Mouse (Mus musculus) ES-Bruce4 (cell line): ENCODE results near the gene Sdk2.

ENCODE experiments used
- CTCF ChIP-seq: IDR thresholded peaks from one replicate; pipeline ENCODE4 v1.8.1; 2011; ENCODE audit warnings: low read depth, low read length
- EP300 ChIP-seq: IDR thresholded peaks from 2 replicates; pipeline ENCODE4 v1.6.1; 2011; ENCODE audit warnings: low read depth, low read length; ENCODE audit not compliant: insufficient read depth
- POLR2A ChIP-seq: IDR thresholded peaks from one replicate; pipeline ENCODE4 v1.8.1; 2011; ENCODE audit warnings: low read length; ENCODE audit not compliant: insufficient read depth

DNA sequence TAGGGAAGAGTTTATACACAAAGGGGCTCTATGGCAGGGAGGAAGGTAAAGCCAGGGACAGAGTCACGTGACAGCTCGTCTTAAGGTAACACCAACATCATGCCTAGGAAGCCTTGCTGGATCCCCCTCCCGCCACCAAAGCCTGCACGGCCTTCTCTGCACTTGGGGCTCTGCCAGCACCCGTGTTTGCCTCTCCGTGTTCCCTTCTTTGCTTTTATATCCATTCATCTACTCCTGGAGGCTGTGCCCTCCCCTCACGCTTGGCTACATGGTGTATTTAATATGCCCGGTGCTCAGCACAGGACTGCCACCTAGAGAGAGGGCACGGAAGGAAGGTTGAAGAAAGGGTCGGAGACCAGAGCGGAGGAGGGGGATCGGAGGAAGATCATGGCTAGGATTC is 47.8 kb upstream of the Sdk2 start:
- TF ChIP-seq POLR2A (no peak), CTCF (no peak), EP300 (no peak)
